Mouse (Mus musculus): Measurements from ENCODE around the gene A3galt2. TPM values are rescaled to one million over a fixed set of nuclear protein-coding genes. Genes with fewer than 3 reads are reported as not detected.

Gene A3galt2
- polyA plus RNA-seq, 1 experiment = 0.16 TPM

DNA sequence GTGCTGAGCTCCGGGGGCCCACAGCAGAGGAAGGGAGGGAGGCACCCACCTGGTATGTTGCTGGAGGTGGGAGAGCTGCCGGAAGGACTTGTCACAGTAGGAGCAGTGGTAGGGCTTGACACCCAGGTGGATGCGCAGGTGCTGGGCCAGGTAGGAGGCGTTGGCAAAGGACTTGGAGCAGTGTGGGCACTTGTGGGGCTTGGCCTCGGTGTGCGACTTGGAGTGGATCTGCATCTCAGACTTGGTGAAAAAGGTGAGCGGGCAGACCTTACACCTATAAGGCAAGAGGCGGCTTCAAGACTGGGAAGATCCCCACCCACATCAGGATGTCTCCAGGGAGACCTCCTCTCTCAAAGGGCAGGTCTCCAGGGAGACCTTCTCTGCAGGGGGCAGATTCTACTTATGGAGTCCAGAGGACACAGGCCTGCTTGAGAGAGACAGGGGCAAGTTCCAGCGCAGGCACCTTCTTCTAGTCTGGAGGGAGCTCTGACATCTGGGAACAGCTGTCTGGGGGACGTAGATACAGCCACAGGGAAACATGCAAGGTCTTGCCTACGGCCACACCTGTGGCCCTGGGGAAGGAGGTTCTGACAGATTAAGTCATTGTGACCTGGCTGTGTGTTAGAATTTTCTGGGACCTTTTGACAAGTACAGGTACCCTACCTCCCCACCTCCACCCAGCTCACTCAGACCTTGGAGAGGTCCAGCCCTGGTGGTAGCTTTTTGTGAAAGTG, 30.9 kb downstream of the A3galt2 start:
- TF ChIP-seq CTCF (IDR thresholded peaks at IDR 0.05; ENCODE audit: low read depth, low read length) (no peak), POLR2A (IDR thresholded peaks at IDR 0.05; ENCODE audit: borderline replicate concordance, low read depth, low read length) (no peak)
- H3K27ac ChIP-seq (ENCODE audit: insufficient read depth, low read depth, low read length) = no peak overlapping the region
- no peak overlapping the region for H3K4me3 ChIP-seq (ENCODE audit: insufficient read depth, low read length)
- peaks cover 13% of the 10 kb centered on the region for H3K4me1 ChIP-seq (ENCODE audit: control insufficient read depth, insufficient read depth, low read length)

DNA sequence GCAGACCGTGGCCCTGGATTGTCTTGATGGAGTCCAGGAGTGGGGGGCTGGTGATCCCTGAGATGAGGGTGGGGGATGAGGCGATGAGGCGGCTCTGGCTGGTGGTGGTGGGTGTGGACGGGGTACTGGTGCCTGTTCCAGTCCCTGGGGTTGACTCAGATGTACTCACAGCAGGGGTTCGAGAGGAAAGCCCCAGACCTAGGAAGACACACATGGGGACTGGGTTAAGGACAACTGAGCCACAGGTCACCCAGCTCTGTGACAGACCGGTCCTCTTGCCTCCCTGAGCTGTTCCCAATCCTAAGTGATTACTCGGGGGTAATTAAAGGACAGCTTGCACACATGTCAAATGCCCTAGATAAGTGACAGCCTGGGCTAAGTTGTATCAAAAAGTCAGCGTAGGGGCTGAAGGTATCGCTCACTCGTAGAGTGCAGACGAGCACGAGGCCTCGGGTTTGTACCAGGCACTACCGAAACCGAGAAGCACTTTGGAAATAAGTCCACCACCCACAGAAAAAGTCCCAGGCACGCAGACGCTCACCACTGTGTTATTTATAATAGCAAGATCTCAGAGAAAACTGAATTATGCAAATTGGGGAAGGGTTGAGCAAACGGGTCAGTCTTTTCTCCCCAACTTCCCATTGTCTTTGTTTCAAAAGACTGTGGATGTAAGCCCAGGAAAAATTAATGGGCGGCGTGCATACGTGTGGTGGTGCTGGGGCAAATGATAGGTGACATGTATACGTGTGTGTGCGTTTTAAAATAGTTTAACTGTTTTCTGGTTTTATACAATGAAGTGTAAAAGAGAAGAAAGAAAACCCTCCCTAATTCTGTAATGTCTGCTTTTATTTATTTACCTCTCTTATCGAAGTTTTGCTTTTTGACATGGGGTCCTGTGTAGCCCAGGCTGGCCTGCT, 32.1 kb downstream of the A3galt2 start:
- TF ChIP-seq CTCF (IDR thresholded peaks at IDR 0.05; ENCODE audit: low read depth, low read length) (no peak), POLR2A (IDR thresholded peaks at IDR 0.05; ENCODE audit: borderline replicate concordance, low read depth, low read length) (no peak)
- H3K27ac ChIP-seq (ENCODE audit: insufficient read depth, low read depth, low read length) = no peak overlapping the region
- H3K4me3 ChIP-seq (ENCODE audit: insufficient read depth, low read length) = no peak overlapping the region
- peaks cover 13% of the 10 kb centered on the region for H3K4me1 ChIP-seq (ENCODE audit: control insufficient read depth, insufficient read depth, low read length)

DNA sequence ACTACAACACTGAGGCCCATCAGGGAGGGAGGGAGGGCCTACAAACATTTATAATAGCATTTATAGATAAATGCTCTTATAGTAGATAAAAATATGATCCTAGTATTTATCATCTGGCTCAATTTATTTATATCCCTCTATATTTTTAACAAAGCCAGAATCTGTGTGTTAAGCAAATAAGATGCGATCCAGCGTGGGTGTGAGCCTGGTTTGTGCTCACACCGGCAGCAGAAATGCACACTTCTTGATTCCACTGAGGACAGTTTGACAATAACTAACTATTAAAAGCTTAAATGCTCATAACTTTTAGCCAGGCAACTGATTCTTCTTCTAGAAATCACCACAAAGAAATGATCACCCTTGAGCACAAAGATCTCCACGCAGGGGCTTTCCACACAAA, 32.9 kb downstream of the A3galt2 start:
- Histone ChIP-seq H3K27ac (ENCODE audit: insufficient read depth, low read depth, low read length) (no peak overlapping the region), H3K4me3 (ENCODE audit: insufficient read depth, low read length) (no peak overlapping the region), H3K4me1 (ENCODE audit: control insufficient read depth, insufficient read depth, low read length) (peaks cover 13% of the 10 kb centered on the region)
- no peak for TF ChIP-seq POLR2A (IDR thresholded peaks at IDR 0.05; ENCODE audit: borderline replicate concordance, low read depth, low read length)
- no peak for TF ChIP-seq CTCF (IDR thresholded peaks at IDR 0.05; ENCODE audit: low read depth, low read length)

DNA sequence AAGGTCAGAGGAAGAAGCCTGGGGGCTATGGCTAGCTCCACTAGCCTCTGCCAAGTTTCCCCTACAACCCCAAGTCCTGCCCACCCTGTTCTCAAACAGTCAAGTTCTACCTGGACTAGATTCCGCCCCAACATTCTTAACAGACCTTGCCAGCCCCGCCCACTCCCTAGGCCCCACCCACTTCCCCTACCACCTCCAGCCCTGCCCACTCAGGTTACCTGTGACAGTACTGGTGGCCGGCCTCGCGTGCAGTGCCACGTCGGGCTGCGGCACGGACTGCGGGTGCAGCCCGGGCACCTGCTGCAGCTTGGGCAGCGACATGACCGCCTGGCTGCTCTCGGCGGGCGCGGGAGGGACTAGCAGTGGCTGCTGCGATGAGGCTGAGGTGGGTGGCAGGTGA, 34.5 kb downstream of the A3galt2 start:
- no peak overlapping the region for H3K27ac ChIP-seq (ENCODE audit: insufficient read depth, low read depth, low read length)
- TF ChIP-seq CTCF (IDR thresholded peaks at IDR 0.05; ENCODE audit: low read depth, low read length) = no peak
- TF ChIP-seq POLR2A (IDR thresholded peaks at IDR 0.05; ENCODE audit: borderline replicate concordance, low read depth, low read length) = no peak
- H3K4me1 ChIP-seq (ENCODE audit: control insufficient read depth, insufficient read depth, low read length) = peaks cover 19% of the 10 kb centered on the region
- H3K4me3 ChIP-seq (ENCODE audit: insufficient read depth, low read length) = no peak overlapping the region

DNA sequence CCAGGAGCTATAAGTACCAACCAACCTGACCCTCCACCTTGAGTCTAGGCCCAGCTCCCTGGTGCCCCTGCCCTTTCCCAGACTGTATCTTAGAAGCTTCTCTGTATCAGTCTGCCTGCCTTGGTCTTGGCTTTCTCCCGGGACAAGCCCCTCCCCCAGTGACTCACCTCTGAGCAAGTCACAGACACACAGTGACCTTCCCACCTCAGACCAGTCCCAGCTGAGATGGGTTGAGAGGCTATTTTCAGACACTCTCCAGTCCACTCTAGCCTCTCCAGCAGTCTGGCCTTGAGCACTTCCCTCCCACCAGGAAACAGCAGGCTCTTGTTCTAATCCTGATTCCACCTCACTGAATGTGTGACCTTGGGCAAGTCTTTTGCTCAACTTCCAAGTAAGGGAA, 38.5 kb downstream of the A3galt2 start:
- Histone ChIP-seq H3K4me3 (ENCODE audit: insufficient read depth, low read length) (no peak overlapping the region), H3K27ac (ENCODE audit: insufficient read depth, low read depth, low read length) (no peak overlapping the region), H3K4me1 (ENCODE audit: control insufficient read depth, insufficient read depth, low read length) (peaks cover 20% of the 10 kb centered on the region)
- no peak for TF ChIP-seq POLR2A (IDR thresholded peaks at IDR 0.05; ENCODE audit: borderline replicate concordance, low read depth, low read length)
- no peak for TF ChIP-seq CTCF (IDR thresholded peaks at IDR 0.05; ENCODE audit: low read depth, low read length)

DNA sequence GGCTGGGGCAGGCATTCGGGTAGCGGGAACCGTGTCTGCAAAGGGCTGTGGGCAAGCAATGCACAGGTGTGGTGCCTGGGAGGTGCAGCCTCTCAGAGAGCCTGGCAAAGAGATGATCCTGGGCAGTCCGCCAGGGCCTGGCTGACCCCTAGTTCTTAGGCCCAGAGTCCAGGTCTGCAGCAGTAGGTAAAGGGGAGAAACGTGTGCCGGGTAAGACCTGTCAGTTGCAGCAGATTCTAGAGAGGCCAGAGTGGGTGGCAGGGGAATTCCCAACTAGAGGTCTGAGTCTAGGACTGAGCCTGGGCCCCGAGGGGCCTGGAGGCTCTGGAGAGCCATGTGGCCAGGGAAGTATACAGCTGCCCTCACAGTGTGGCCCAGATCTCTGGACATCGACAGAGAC, 39.0 kb downstream of the A3galt2 start:
- no peak overlapping the region for H3K27ac ChIP-seq (ENCODE audit: insufficient read depth, low read depth, low read length)
- no peak overlapping the region for H3K4me3 ChIP-seq (ENCODE audit: insufficient read depth, low read length)
- H3K4me1 ChIP-seq (ENCODE audit: control insufficient read depth, insufficient read depth, low read length) = peaks cover 20% of the 10 kb centered on the region
- TF ChIP-seq CTCF (IDR thresholded peaks at IDR 0.05; ENCODE audit: low read depth, low read length) = no peak
- TF ChIP-seq POLR2A (IDR thresholded peaks at IDR 0.05; ENCODE audit: borderline replicate concordance, low read depth, low read length) = no peak

DNA sequence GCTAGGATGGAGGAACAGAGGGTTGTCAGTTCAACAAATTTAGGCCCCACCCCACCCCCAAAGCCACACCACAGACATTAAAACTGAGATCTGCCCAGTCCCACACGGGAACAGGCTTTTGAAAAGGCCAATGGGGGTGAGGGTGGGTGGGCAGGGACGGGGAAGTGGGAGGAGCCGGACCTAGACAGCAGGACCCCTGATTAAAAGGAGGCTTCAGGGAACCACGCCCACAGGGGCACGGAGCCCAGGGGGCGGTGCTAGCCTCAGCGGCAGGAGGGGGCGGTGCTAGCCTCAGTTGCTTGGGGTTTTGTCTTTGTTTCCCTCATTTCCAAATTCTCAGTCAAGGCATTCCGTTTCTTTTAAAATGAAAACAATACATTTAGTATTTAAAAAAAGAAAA, 40.4 kb downstream of the A3galt2 start:
- H3K4me1 ChIP-seq (ENCODE audit: control insufficient read depth, insufficient read depth, low read length) = peaks cover 20% of the 10 kb centered on the region
- TF ChIP-seq CTCF (IDR thresholded peaks at IDR 0.05; ENCODE audit: low read depth, low read length) = no peak
- no peak for TF ChIP-seq POLR2A (IDR thresholded peaks at IDR 0.05; ENCODE audit: borderline replicate concordance, low read depth, low read length)
- H3K4me3 ChIP-seq (ENCODE audit: insufficient read depth, low read length) = no peak overlapping the region
- no peak overlapping the region for H3K27ac ChIP-seq (ENCODE audit: insufficient read depth, low read depth, low read length)

DNA sequence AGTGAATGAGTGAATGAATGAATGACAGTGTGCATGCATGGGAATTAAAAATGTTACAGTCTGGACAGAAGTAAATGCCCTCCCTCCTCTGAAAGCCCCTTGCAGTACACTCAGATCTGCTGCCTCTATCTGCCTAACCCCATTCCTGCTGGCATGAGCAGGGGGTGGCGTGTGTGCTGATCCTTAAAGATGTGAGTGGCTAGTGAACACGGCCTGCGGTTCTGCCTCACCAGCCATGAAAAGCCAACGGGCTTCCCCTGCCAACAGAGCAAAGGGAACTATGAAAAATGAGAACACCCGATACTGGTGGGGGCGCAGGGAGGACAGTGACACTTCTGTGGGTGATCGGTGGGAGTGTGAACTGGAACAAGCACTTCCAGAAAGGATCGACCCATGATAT, 41.6 kb downstream of the A3galt2 start:
- Histone ChIP-seq H3K4me1 (ENCODE audit: control insufficient read depth, insufficient read depth, low read length) (peaks cover 20% of the 10 kb centered on the region), H3K4me3 (ENCODE audit: insufficient read depth, low read length) (no peak overlapping the region), H3K27ac (ENCODE audit: insufficient read depth, low read depth, low read length) (no peak overlapping the region)
- TF ChIP-seq CTCF (IDR thresholded peaks at IDR 0.05; ENCODE audit: low read depth, low read length) (no peak), POLR2A (IDR thresholded peaks at IDR 0.05; ENCODE audit: borderline replicate concordance, low read depth, low read length) (no peak)

DNA sequence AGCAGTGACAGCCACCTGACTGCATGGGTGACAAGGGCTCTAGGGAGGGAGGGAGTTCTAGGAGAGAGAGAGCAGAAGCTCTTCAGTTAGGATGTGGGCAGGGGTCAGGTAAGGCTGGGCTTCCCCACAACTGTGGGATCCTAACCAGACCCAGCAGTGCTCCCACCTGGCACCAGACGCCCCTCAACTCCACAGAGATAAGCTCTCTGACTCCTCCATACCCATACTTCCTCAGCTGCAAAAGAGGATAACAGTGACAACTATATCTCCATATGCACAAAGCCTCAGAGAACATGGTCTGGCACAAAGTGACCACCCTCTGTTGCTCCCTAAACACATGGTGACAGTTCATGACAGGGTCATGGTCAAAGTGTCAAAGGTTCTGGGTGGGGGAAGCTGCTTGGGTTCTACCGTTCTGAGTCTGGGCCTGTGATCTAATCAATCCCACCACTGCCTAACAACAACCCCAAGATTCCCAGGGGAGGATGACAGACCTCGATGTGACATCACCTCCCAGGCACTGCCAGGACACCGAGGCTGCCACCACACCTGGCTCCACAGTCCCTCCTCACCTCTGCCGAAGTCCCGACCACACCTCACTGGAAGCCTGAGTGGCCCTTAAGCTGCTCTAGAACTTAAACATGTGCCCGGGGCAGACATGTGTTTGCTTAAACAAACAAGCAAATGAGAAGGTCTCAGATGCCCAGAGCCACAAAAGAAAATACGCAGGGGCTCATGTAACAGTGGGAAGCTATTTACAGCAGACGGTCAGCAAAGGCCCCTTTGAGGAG, 46.7 kb downstream of the A3galt2 start:
- Histone ChIP-seq H3K4me1 (ENCODE audit: control insufficient read depth, insufficient read depth, low read length) (peaks cover 18% of the 10 kb centered on the region), H3K27ac (ENCODE audit: insufficient read depth, low read depth, low read length) (no peak overlapping the region), H3K4me3 (ENCODE audit: insufficient read depth, low read length) (no peak overlapping the region)
- TF ChIP-seq CTCF (IDR thresholded peaks at IDR 0.05; ENCODE audit: low read depth, low read length) = no peak
- TF ChIP-seq POLR2A (IDR thresholded peaks at IDR 0.05; ENCODE audit: borderline replicate concordance, low read depth, low read length) = no peak
